Mouse (Mus musculus): ENCODE measurements around the gene Icmt. TPM values are rescaled to one million over a fixed set of nuclear protein-coding genes. Genes with fewer than 3 reads are reported as not detected.

Gene Icmt
- polyA plus RNA-seq, 1 experiment = 51.6 TPM

GRCm38 (mm10) chr4:152326543-152326942 is 29.5 kb downstream of the Icmt start:
- Histone ChIP-seq H3K4me1 (ENCODE audit: control insufficient read depth, insufficient read depth, low read length) (peaks cover 13% of the 10 kb centered on the region), H3K4me3 (ENCODE audit: control insufficient read depth, low read depth, low read length) (peak overlapping the region; percentile 88), H3K27ac (ENCODE audit: control insufficient read depth, insufficient read depth, low read depth, low read length) (0 out of 2 replicates have a peak overlapping the region, but pooled peaks have one; percentile 34), H3K36me3 (ENCODE audit: control insufficient read depth, insufficient read depth, low read length) (no peaks in the 10 kb centered on the region; the same call in 1 of the 2 replicates), H3K27me3 (ENCODE audit: control insufficient read depth, insufficient read depth, low read length) (no peaks in the 10 kb centered on the region)
- no peak for TF ChIP-seq CTCF (IDR thresholded peaks at IDR 0.05; ENCODE audit: control insufficient read depth, insufficient read depth, insufficient replicate concordance, low read depth, low read length)
- no peak for TF ChIP-seq POLR2A (IDR thresholded peaks at IDR 0.05; ENCODE audit: control insufficient read depth, low read depth, low read length)

- H3K27me3 ChIP-seq (ENCODE audit: control insufficient read depth, insufficient read depth, low read length) = no peaks in the 10 kb centered on the region
- TF ChIP-seq POLR2A (IDR thresholded peaks at IDR 0.05; ENCODE audit: control insufficient read depth, low read depth, low read length) (no peak), CTCF (IDR thresholded peaks at IDR 0.05; ENCODE audit: control insufficient read depth, insufficient read depth, insufficient replicate concordance, low read depth, low read length) (no peak)
- H3K27ac ChIP-seq (ENCODE audit: control insufficient read depth, insufficient read depth, low read depth, low read length) = no peak overlapping the region
- no peak overlapping the region for H3K4me3 ChIP-seq (ENCODE audit: control insufficient read depth, low read depth, low read length)
- H3K4me1 ChIP-seq (ENCODE audit: control insufficient read depth, insufficient read depth, low read length) = peaks cover 13% of the 10 kb centered on the region
- H3K36me3 ChIP-seq (ENCODE audit: control insufficient read depth, insufficient read depth, low read length) = no peaks in the 10 kb centered on the region; the same call in 1 of the 2 replicates
These were observed 31.7 kb downstream of the Icmt start for GRCm38 (mm10) chr4:152328691-152329090.

- H3K27me3 ChIP-seq (ENCODE audit: control insufficient read depth, insufficient read depth, low read length) = no peaks in the 10 kb centered on the region
- H3K36me3 ChIP-seq (ENCODE audit: control insufficient read depth, insufficient read depth, low read length) = no peaks in the 10 kb centered on the region; the same call in 1 of the 2 replicates
- H3K4me1 ChIP-seq (ENCODE audit: control insufficient read depth, insufficient read depth, low read length) = no peaks in the 10 kb centered on the region
- no peak overlapping the region for H3K27ac ChIP-seq (ENCODE audit: control insufficient read depth, insufficient read depth, low read depth, low read length)
- TF ChIP-seq POLR2A (IDR thresholded peaks at IDR 0.05; ENCODE audit: control insufficient read depth, low read depth, low read length) (no peak), CTCF (IDR thresholded peaks at IDR 0.05; ENCODE audit: control insufficient read depth, insufficient read depth, insufficient replicate concordance, low read depth, low read length) (peak; percentile 81; the same call in 1 of the 2 replicates)
- no peak overlapping the region for H3K4me3 ChIP-seq (ENCODE audit: control insufficient read depth, low read depth, low read length)
These were observed 35.9 kb downstream of the Icmt start for GRCm38 (mm10) chr4:152332952-152333351.

GRCm38 (mm10) chr4:152333587-152333986 is 36.6 kb downstream of the Icmt start:
- H3K4me1 ChIP-seq (ENCODE audit: control insufficient read depth, insufficient read depth, low read length) = peaks cover 4% of the 10 kb centered on the region; the same call in 1 of the 2 replicates
- H3K27me3 ChIP-seq (ENCODE audit: control insufficient read depth, insufficient read depth, low read length) = no peaks in the 10 kb centered on the region
- H3K27ac ChIP-seq (ENCODE audit: control insufficient read depth, insufficient read depth, low read depth, low read length) = no peak overlapping the region
- no peak for TF ChIP-seq POLR2A (IDR thresholded peaks at IDR 0.05; ENCODE audit: control insufficient read depth, low read depth, low read length)
- no peak for TF ChIP-seq CTCF (IDR thresholded peaks at IDR 0.05; ENCODE audit: control insufficient read depth, insufficient read depth, insufficient replicate concordance, low read depth, low read length)
- no peak overlapping the region for H3K4me3 ChIP-seq (ENCODE audit: control insufficient read depth, low read depth, low read length)
- H3K36me3 ChIP-seq (ENCODE audit: control insufficient read depth, insufficient read depth, low read length) = no peaks in the 10 kb centered on the region; the same call in 1 of the 2 replicates

- Histone ChIP-seq H3K27ac (ENCODE audit: control insufficient read depth, insufficient read depth, low read depth, low read length) (no peak overlapping the region), H3K4me1 (ENCODE audit: control insufficient read depth, insufficient read depth, low read length) (peaks cover 19% of the 10 kb centered on the region), H3K27me3 (ENCODE audit: control insufficient read depth, insufficient read depth, low read length) (no peaks in the 10 kb centered on the region; the same call in 1 of the 2 replicates), H3K36me3 (ENCODE audit: control insufficient read depth, insufficient read depth, low read length) (no peaks in the 10 kb centered on the region; the same call in 1 of the 2 replicates), H3K4me3 (ENCODE audit: control insufficient read depth, low read depth, low read length) (peak overlapping the region; percentile 84)
- TF ChIP-seq POLR2A (IDR thresholded peaks at IDR 0.05; ENCODE audit: control insufficient read depth, low read depth, low read length) (no peak), CTCF (IDR thresholded peaks at IDR 0.05; ENCODE audit: control insufficient read depth, insufficient read depth, insufficient replicate concordance, low read depth, low read length) (no peak)
These were observed 40.7 kb downstream of the Icmt start for GRCm38 (mm10) chr4:152337772-152338171.

- peaks cover 19% of the 10 kb centered on the region for H3K4me1 ChIP-seq (ENCODE audit: control insufficient read depth, insufficient read depth, low read length)
- H3K4me3 ChIP-seq (ENCODE audit: control insufficient read depth, low read depth, low read length) = peak within 1 kb of the TSS; percentile 84
- H3K36me3 ChIP-seq (ENCODE audit: control insufficient read depth, insufficient read depth, low read length) = no peaks in the 10 kb centered on the region
- H3K27ac ChIP-seq (ENCODE audit: control insufficient read depth, insufficient read depth, low read depth, low read length) = peak within 1 kb of the TSS; percentile 84
- TF ChIP-seq POLR2A (IDR thresholded peaks at IDR 0.05; ENCODE audit: control insufficient read depth, low read depth, low read length) (peak; percentile 68; the same call in 1 of the 2 replicates), CTCF (IDR thresholded peaks at IDR 0.05; ENCODE audit: control insufficient read depth, insufficient read depth, insufficient replicate concordance, low read depth, low read length) (no peak)
- no peaks in the 10 kb centered on the region; the same call in 1 of the 2 replicates for H3K27me3 ChIP-seq (ENCODE audit: control insufficient read depth, insufficient read depth, low read length)
These were observed 41.6 kb downstream of the Icmt start, which contains the start of gene Chd5 for GRCm38 (mm10) chr4:152338419-152339292. Gene Chd5 (plus strand): TSS chr4:152338651.

GRCm38 (mm10) chr4:152339293-152339790 is 42.3 kb downstream of the Icmt start:
- Histone ChIP-seq H3K27ac (ENCODE audit: control insufficient read depth, insufficient read depth, low read depth, low read length) (peak overlapping the region; percentile 23; the same call in 1 of the 2 replicates), H3K4me1 (ENCODE audit: control insufficient read depth, insufficient read depth, low read length) (peaks cover 19% of the 10 kb centered on the region), H3K4me3 (ENCODE audit: control insufficient read depth, low read depth, low read length) (peak overlapping the region; percentile 73), H3K36me3 (ENCODE audit: control insufficient read depth, insufficient read depth, low read length) (no peaks in the 10 kb centered on the region), H3K27me3 (ENCODE audit: control insufficient read depth, insufficient read depth, low read length) (no peaks in the 10 kb centered on the region; the same call in 1 of the 2 replicates)
- no peak for TF ChIP-seq CTCF (IDR thresholded peaks at IDR 0.05; ENCODE audit: control insufficient read depth, insufficient read depth, insufficient replicate concordance, low read depth, low read length)
